ENCODE assay signal across 8 mouse cellular contexts in the genomic region with DNA sequence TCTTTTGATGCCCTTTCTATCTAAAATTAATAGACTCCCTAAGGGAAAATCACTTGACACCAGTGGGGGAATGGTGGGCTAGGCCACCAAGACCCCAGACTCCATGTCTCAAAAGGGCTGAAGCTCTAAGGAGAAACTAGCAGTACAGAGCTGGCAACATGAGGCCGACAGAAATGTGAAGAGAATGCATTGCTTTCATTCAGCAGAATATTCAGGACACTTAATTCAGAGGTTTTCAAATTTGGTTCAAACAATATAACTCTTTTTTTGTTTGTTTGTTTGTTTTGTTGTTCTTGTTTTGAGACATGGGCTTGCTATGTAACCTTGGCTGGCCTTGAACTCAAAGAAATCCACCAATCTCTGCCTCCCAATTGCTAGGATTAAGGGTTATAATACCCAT. TPM values are rescaled to one million over a fixed set of nuclear protein-coding genes. Genes with fewer than 3 reads are reported as not detected.
A peak's percentile ranks its signal among the peaks of the same experiment; 100 is the strongest.
DNase-seq lines count a peak whose midpoint lies in the region; ATAC-seq lines count a peak whose summit lies in the region.

A gene (minus strand): TSS at position 101 of the 400 bp plus-strand sequence.

- 93% methylated on average over 1 of the region's 1 CpGs for WGBS in forebrain, embryonic 10.5 days
- 84% methylated on average over 1 of the region's 1 CpGs for WGBS in limb, embryonic 15.5 days
- WGBS in stomach, embryonic 15.5 days, result 80% methylated on average over 1 of the region's 1 CpGs

- H3K4me1 ChIP-seq in forebrain, embryonic 10.5 days, result peaks cover 16% of the 10 kb centered on the region
- peaks cover 13% of the 10 kb centered on the region for H3K4me1 ChIP-seq in limb, embryonic 15.5 days
- 0 out of 2 replicates have a peak, but pooled peaks cover 14% of the 10 kb centered on the region for H3K4me1 ChIP-seq in stomach, embryonic 15.5 days

- H3K4me3 ChIP-seq in forebrain, embryonic 10.5 days, result peak within 1 kb of the TSS; percentile 99
- H3K4me3 ChIP-seq in limb, embryonic 15.5 days, result peak within 1 kb of the TSS; percentile 99
- peak within 1 kb of the TSS; percentile 99 for H3K4me3 ChIP-seq in stomach, embryonic 15.5 days (replicated peaks)

- DNase-seq in thymus, postnatal 0 days (ENCODE audit: low spot score), result no peak
- DNase-seq in thymus, adult 18-20 months, result no peak
- no peak for DNase-seq in forebrain, embryonic 10.5 days (ENCODE audit: extremely low spot score, low spot score)
- no peak for DNase-seq in heart, postnatal 4 days
- no peak for DNase-seq in cerebellum, postnatal 25 days
- DNase-seq in lung, postnatal 4 days, result no peak

- H3K36me3 ChIP-seq in forebrain, embryonic 10.5 days (replicated peaks), result peaks cover 15% of the 10 kb centered on the region
- no peaks in the 10 kb centered on the region; the same call in 1 of the 2 replicates for H3K36me3 ChIP-seq in limb, embryonic 15.5 days
- H3K36me3 ChIP-seq in stomach, embryonic 15.5 days, result no peaks in the 10 kb centered on the region

- no peak for ATAC-seq in limb, embryonic 15.5 days (ENCODE audit: insufficient number of reproducible peaks, low FRiP score, low TSS enrichment, low read depth)
- ATAC-seq in stomach, embryonic 15.5 days (ENCODE audit: insufficient read depth, low FRiP score, low read depth), result no peak

- no peaks in the 10 kb centered on the region for H3K9me3 ChIP-seq in forebrain, embryonic 10.5 days
- H3K9me3 ChIP-seq in limb, embryonic 15.5 days, result no peaks in the 10 kb centered on the region
- H3K9me3 ChIP-seq in stomach, embryonic 15.5 days, result no peaks in the 10 kb centered on the region

- peak within 1 kb of the TSS; percentile 98 for H3K27ac ChIP-seq in forebrain, embryonic 10.5 days
- peak within 1 kb of the TSS; percentile 84; the same call in 1 of the 2 replicates for H3K27ac ChIP-seq in limb, embryonic 15.5 days
- peak within 1 kb of the TSS; percentile 41; the same call in 1 of the 2 replicates for H3K27ac ChIP-seq in stomach, embryonic 15.5 days

- H3K4me2 ChIP-seq in limb, embryonic 15.5 days, result peak within 1 kb of the TSS; percentile 61
- H3K4me2 ChIP-seq in stomach, embryonic 15.5 days, result peak within 1 kb of the TSS; percentile 65; the same call in 1 of the 2 replicates

- H3K9ac ChIP-seq in limb, embryonic 15.5 days, result no peak within 1 kb of the TSS
- H3K9ac ChIP-seq in stomach, embryonic 15.5 days, result peak within 1 kb of the TSS; percentile 95; the same call in 1 of the 2 replicates

- H3K27me3 ChIP-seq in forebrain, embryonic 10.5 days (ENCODE audit: poor library complexity, severe bottlenecking), result peaks cover 16% of the 10 kb centered on the region
- 0 out of 2 replicates have a peak, but pooled peaks cover 7% of the 10 kb centered on the region for H3K27me3 ChIP-seq in limb, embryonic 15.5 days
- H3K27me3 ChIP-seq in stomach, embryonic 15.5 days (replicated peaks), result no peaks in the 10 kb centered on the region

RNA-seq across cellular contexts. Expression of the gene that starts here (rescaled TPM):
- 420 and 454 TPM in 2 replicates for polyA plus RNA-seq in thymus, postnatal 0 days (2015; fragmentation: Nextera tagmentation; extraction: Ambion mirVana)
- 436 and 440 TPM in 2 replicates for polyA plus RNA-seq in forebrain, embryonic 10.5 days (2016; fragmentation: Nextera tagmentation; extraction: Ambion mirVana)
- total RNA-seq in heart, postnatal 4 days (2021), result 100 to 1,000 TPM; 154 to 157 TPM
- 313 and 321 TPM in 2 replicates for polyA plus RNA-seq in limb, embryonic 15.5 days (2015; fragmentation: Nextera tagmentation; extraction: Ambion mirVana)
- 314 and 339 TPM in 2 replicates for polyA plus RNA-seq in stomach, embryonic 15.5 days (2015; fragmentation: Nextera tagmentation; extraction: Ambion mirVana)

Comparison
In these comparisons a context has a peak if more than half of its experiments do, and no peak if none do; other contexts are left out.
1. H3K27ac ChIP-seq: peak in every context shown above with its lines; median percentile 98 in forebrain, embryonic 10.5 days; 84 in limb, embryonic 15.5 days; 41 in stomach, embryonic 15.5 days.